Mouse (Mus musculus) ES-Bruce4 (cell line): ENCODE data around the gene Gnaq. TPM values are rescaled to one million over a fixed set of nuclear protein-coding genes. Genes with fewer than 3 reads are reported as not detected.

Experiments used
- H3K27ac ChIP-seq: 2 replicates; pipeline ENCODE4 v1.5.1; 2012; ENCODE audit warnings: low read length, inconsistent platforms; ENCODE audit not compliant: insufficient read depth
- H3K27me3 ChIP-seq: 2 replicates; pipeline ENCODE4 v1.6.1; 2012; ENCODE audit warnings: mild to moderate bottlenecking, low read length, inconsistent platforms; ENCODE audit not compliant: control insufficient read depth, poor library complexity, insufficient read depth, severe bottlenecking
- H3K36me3 ChIP-seq: 2 replicates; pipeline ENCODE4 v1.6.1; 2012; ENCODE audit warnings: inconsistent platforms, mild to moderate bottlenecking, low read length, moderate library complexity; ENCODE audit not compliant: control insufficient read depth, poor library complexity, insufficient read depth, severe bottlenecking
- H3K4me1 ChIP-seq: one replicate; pipeline ENCODE4 v1.8.1; 2011; ENCODE audit warnings: low read length; ENCODE audit not compliant: control insufficient read depth, insufficient read depth
- H3K4me3 ChIP-seq: 2 replicates; pipeline ENCODE4 v1.5.1; 2011; ENCODE audit warnings: low read depth, mild to moderate bottlenecking, low read length
- H3K9ac ChIP-seq: 2 replicates; pipeline ENCODE4 v1.6.1; 2012; ENCODE audit warnings: low read depth, mild to moderate bottlenecking, inconsistent platforms; ENCODE audit not compliant: poor library complexity, severe bottlenecking
- H3K9me3 ChIP-seq: replicated peaks from 2 replicates; pipeline ENCODE4 v1.6.1; 2012; ENCODE audit warnings: mild to moderate bottlenecking, low read length, inconsistent platforms; ENCODE audit not compliant: control insufficient read depth, poor library complexity, insufficient read depth, severe bottlenecking
- CTCF ChIP-seq: IDR thresholded peaks from one replicate; pipeline ENCODE4 v1.8.1; 2011; ENCODE audit warnings: low read depth, low read length
- EP300 ChIP-seq: IDR thresholded peaks from 2 replicates; pipeline ENCODE4 v1.6.1; 2011; ENCODE audit warnings: low read depth, low read length; ENCODE audit not compliant: insufficient read depth
- POLR2A ChIP-seq: IDR thresholded peaks from one replicate; pipeline ENCODE4 v1.8.1; 2011; ENCODE audit warnings: low read length; ENCODE audit not compliant: insufficient read depth
- polyA plus RNA-seq: library from polyadenylated mRNA; stranded (reverse); fragments of >200 nt; gene quantifications from 2 replicates; pipeline ENCODE4 v1.2.4, GENCODE M21; 2011; ENCODE audit warnings: low read depth; ENCODE audit not compliant: missing spikeins, insufficient read depth, insufficient read length

Gene Gnaq
- polyA plus RNA-seq, 1 experiment: 37.7 TPM

- Histone ChIP-seq H3K9ac (no peak overlapping the region), H3K4me3 (no peak overlapping the region), H3K4me1 (no peaks in the 10 kb centered on the region), H3K27me3 (no peaks in the 10 kb centered on the region), H3K27ac (no peak overlapping the region), H3K36me3 (no peaks in the 10 kb centered on the region), H3K9me3 (no peaks in the 10 kb centered on the region)
- TF ChIP-seq POLR2A (no peak), EP300 (no peak), CTCF (no peak)
Observed at GRCm38 (mm10) chr19:16252696-16253095, 120.1 kb downstream of the Gnaq start.

DNA sequence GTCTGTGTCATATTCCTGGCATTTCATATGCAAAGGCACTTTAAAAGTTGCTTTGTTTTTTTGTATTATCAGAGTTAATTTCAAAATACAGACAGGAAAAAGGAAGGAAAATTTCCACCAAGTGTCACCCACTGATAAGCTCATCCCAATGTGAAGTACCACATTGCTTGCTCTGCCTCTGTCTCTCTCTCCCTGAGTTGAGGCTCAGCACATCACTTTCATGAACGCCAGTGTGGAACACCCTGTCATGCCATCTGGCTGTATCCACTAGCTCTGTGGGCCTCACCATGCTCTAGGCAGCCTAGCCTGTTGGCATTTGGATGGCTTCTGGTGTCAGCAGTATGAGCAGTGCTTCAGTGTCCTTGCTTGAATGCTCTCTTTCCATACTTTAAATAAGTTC, 122.2 kb downstream of the Gnaq start:
- Histone ChIP-seq H3K9me3 (no peaks in the 10 kb centered on the region), H3K27me3 (no peaks in the 10 kb centered on the region), H3K36me3 (no peaks in the 10 kb centered on the region), H3K4me1 (no peaks in the 10 kb centered on the region), H3K4me3 (no peak overlapping the region), H3K27ac (no peak overlapping the region), H3K9ac (no peak overlapping the region)
- TF ChIP-seq POLR2A (no peak), CTCF (no peak), EP300 (no peak)

DNA sequence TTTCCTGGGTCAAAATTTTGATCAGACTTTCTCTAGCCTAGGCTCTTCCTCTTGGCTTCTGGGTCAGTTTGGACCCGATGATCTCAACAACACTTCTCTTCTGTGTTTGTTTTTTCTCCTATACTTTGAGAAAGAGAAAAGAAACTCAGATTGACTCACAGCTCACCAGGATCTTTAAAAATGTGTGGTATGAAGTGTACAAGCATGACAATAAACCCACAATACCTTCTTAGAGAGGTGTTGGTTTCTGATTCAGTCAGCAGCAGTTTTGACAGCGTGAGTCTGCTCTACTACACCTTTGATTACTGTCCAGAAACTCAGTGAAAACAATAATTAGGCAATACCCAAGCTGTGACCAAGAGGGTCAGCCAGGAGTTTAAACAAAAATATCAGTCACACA, 122.7 kb downstream of the Gnaq start:
- no peak overlapping the region for H3K27ac ChIP-seq
- no peak overlapping the region for H3K9ac ChIP-seq
- no peak overlapping the region for H3K4me3 ChIP-seq
- no peaks in the 10 kb centered on the region; the same call in 1 of the 2 replicates for H3K36me3 ChIP-seq
- no peak for TF ChIP-seq CTCF
- TF ChIP-seq EP300: no peak
- TF ChIP-seq POLR2A: no peak
- H3K9me3 ChIP-seq: no peaks in the 10 kb centered on the region
- H3K4me1 ChIP-seq: no peaks in the 10 kb centered on the region
- no peaks in the 10 kb centered on the region for H3K27me3 ChIP-seq

DNA sequence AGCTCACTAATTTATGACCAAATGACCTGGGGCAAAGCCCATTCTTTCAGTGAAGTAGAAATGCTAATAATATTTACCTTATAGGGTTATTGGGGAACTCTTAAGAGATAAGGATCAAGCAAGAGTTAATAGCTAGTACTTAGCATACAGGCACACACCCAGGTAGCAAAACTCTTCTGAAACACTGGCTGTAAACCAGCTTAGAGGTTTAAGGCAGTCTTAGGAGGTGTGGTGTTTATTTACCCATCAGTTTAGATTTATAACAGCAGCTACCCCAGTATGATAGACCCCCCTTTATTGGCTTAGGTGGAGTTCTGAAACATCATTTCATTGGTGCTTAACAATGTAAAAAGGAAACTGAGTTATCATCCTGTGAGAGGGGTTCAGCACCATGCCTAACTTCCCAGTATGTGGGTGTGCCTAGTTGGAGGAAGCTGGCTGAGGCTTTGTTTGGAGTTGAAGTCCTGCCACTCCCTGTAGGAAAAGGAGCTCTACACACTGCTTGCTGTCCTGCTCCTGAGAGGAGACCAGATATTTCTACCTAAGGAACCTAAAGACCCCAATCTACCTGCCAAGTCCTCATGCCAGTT, 126.2 kb downstream of the Gnaq start:
- H3K27me3 ChIP-seq: no peaks in the 10 kb centered on the region
- H3K36me3 ChIP-seq: no peaks in the 10 kb centered on the region; the same call in 1 of the 2 replicates
- no peak for TF ChIP-seq CTCF
- no peak for TF ChIP-seq EP300
- TF ChIP-seq POLR2A: no peak
- H3K4me3 ChIP-seq: no peak overlapping the region
- no peak overlapping the region for H3K27ac ChIP-seq
- H3K9me3 ChIP-seq: no peaks in the 10 kb centered on the region
- no peak overlapping the region for H3K9ac ChIP-seq
- no peaks in the 10 kb centered on the region for H3K4me1 ChIP-seq

GRCm38 (mm10) chr19:16259786-16260434, 127.3 kb downstream of the Gnaq start:
- Histone ChIP-seq H3K9ac (no peak overlapping the region), H3K4me1 (no peaks in the 10 kb centered on the region), H3K36me3 (no peaks in the 10 kb centered on the region; the same call in 1 of the 2 replicates), H3K9me3 (no peaks in the 10 kb centered on the region), H3K4me3 (no peak overlapping the region), H3K27ac (no peak overlapping the region), H3K27me3 (no peaks in the 10 kb centered on the region)
- TF ChIP-seq POLR2A (no peak), CTCF (no peak), EP300 (no peak)

DNA sequence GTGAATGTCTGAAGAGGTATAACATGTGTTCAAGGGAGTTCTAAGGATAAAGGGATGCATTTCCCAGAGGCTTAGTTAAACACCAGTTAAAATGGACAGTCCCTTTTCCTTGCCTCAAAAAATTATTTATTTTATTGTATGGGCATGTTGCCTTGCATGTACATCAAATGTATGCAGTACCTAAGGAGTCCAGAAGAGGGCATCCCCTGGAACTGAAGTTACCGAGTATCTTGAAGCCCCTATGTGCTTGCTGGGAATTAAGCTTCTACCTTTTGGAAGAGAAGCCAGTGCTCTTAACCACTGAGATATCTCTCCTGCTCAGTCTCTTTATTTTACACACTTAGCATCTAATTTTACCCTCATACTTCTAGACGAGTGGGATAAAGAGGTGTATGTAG, 127.8 kb downstream of the Gnaq start:
- H3K4me1 ChIP-seq: no peaks in the 10 kb centered on the region
- no peak overlapping the region for H3K27ac ChIP-seq
- no peaks in the 10 kb centered on the region for H3K27me3 ChIP-seq
- H3K9ac ChIP-seq: no peak overlapping the region
- TF ChIP-seq POLR2A (no peak), CTCF (no peak), EP300 (no peak)
- no peaks in the 10 kb centered on the region for H3K9me3 ChIP-seq
- no peak overlapping the region for H3K4me3 ChIP-seq
- H3K36me3 ChIP-seq: no peaks in the 10 kb centered on the region; the same call in 1 of the 2 replicates
